Mouse (Mus musculus) gastrocnemius, adult 2 months (tissue): ENCODE measurements around the gene Ass1. TPM values are rescaled to one million over a fixed set of nuclear protein-coding genes. Genes with fewer than 3 reads are reported as not detected.

Source experiments
- DNase-seq: peaks from one replicate; pipeline ENCODE4 v3.0.0; 2022
- H3K27ac ChIP-seq: fragments of 200-600 bp; 2 replicates; pipeline ENCODE4 v1.8.1; 2022; ENCODE audit warnings: mild to moderate bottlenecking
- H3K4me3 ChIP-seq: fragments of 200-600 bp; 2 replicates; pipeline ENCODE4 v1.8.1; 2022; ENCODE audit warnings: mild to moderate bottlenecking, moderate library complexity
- CTCF ChIP-seq: fragments of 200-600 bp; IDR thresholded peaks from 2 replicates; pipeline ENCODE4 v1.8.1; 2022; ENCODE audit warnings: antibody characterized with exemption, mild to moderate bottlenecking, moderate library complexity
- intact Hi-C: fragments of 180-260 bp; cut with DNase I; formaldehyde crosslinking; loops from one replicate; pipeline ENCODE4 v1.15.1; 2025
- total RNA-seq, 2 experiments: library from RNA; stranded (reverse); gene quantifications; 2 replicates each; pipeline ENCODE4 v1.2.3; 2021

The Ass1 gene
- total RNA-seq, 2 experiments from 2014 or later = 2.6 to 3.9 TPM

DNA sequence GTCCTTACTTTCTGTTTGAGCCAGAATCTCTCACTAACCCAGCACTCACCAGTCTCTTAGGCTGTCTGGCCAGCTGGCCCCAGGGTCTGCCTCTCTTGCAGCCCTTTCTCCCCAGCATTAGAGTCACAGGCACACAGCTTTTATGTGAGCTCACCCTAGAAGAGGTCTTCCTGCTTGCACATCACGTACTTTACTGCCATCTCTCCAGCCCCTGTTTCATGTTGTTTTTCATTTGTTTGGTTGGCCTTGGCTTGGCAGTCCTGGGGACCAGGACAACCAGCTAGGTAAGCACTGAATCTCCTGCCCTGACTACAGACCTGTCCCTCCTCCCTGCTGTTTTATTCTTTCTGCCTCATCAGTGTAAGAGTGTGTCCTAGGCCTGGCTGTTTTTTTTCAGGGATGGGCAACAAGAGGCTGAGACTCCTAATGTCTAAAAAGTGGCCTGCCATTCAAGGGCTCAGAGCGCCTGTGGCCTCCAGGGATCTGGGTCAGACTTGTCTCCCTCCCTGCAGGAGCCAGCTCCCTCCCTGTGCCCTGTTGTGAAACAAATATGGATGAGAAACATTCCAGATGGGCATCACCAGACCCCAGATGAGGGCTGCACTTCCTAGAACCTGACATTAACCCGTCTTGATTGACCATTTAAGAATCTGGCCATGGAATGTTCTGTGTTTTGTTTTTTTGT is 21.1 kb upstream of the Ass1 start:
- no peak overlapping the region for H3K27ac ChIP-seq
- DNase-seq = no peak
- intact Hi-C loops = no loop called here
- no peak for TF ChIP-seq CTCF
- H3K4me3 ChIP-seq = no peak overlapping the region

DNA sequence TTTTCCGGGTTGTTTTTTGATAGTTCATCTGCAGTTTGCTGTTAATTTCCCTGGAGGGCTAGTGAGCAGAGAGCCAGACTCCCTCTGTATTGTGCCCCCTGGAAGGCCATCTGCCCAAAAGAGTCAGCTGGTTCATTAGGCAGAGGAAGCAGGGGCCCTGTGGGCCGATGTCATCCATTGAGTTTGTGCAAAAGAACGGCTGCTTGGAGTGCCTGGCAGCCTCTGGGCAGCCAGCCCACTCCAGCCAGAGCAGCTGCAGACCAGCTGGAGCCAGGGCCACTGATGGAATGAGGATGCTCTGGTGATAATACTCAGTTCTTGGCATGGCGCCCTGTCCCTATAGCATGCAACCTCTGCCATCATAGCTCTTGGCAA is 20.6 kb upstream of the Ass1 start:
- no peak overlapping the region for H3K4me3 ChIP-seq
- TF ChIP-seq CTCF = no peak
- intact Hi-C loops = no loop called here
- H3K27ac ChIP-seq = no peak overlapping the region
- no peak for DNase-seq

DNA sequence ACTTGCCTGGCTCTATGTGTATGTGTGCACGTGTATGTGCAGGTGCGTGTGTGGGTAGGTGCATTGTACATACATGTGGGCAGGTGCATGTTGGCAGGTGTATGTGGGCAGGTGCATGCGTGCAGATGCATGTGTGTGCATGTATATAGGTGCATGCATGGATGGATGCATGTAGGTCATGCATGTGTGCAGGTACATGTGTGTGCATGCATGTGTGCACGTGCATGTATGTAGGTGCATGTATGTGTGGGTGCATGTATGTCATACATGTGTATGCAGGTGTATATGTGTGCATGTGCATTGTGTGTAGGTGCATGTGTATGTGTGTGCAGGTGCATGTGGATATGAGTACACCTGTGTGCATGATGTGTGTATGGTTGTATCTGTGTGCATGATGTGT is 20.1 kb upstream of the Ass1 start:
- TF ChIP-seq CTCF = no peak
- intact Hi-C loops = no loop called here
- DNase-seq = no peak
- Histone ChIP-seq H3K27ac (no peak overlapping the region), H3K4me3 (no peak overlapping the region)

DNA sequence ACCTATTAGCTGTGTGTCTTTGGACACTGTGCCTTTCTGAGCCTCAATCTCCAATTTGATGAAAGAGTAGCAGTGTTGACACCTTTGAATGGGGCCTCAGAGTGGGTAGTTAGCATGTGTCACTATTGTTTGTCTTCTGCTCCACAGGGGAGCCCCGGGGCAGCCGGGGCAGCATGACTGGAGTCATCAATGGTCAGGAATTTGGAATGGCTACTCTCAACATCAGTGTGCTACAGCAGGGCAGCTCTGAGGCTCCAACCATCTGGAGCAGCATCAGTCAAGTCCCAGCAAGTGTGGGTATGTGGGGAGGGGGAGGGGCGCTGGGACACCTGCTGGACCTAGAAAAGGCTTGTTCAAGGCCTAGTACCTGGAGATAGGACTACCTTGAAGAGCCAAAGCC is 19.3 kb upstream of the Ass1 start:
- no peak for DNase-seq
- no peak overlapping the region for H3K4me3 ChIP-seq
- intact Hi-C loops = no loop called here
- no peak for TF ChIP-seq CTCF
- H3K27ac ChIP-seq = no peak overlapping the region

- no peak for TF ChIP-seq CTCF
- intact Hi-C loops = no loop called here
- no peak for DNase-seq
- Histone ChIP-seq H3K27ac (no peak overlapping the region), H3K4me3 (no peak overlapping the region)
These were observed 18.5 kb upstream of the Ass1 start for GRCm38 (mm10) chr2:31451530-31451929.

DNA sequence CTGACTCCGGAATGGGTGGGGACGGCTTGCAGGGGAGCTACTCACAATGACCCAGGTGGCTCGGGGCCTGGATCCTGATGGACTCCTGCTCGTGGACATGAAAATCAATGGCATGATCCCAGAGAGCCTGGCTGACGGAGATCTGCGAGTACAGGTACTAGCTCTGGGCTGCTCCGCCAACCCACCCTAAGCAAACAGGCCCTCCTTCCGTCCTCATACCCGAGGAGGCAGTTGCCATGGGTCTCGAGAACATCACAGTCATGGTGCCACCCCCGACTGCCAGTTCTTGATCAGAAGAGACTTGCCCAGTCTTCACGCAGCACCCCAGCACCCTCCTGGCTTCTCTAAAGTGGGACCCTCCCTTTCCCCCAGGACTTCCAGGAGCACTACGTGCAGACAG is 17.0 kb upstream of the Ass1 start:
- no peak for DNase-seq
- Histone ChIP-seq H3K27ac (no peak overlapping the region), H3K4me3 (no peak overlapping the region)
- no peak for TF ChIP-seq CTCF
- intact Hi-C loops = no loop called here

DNA sequence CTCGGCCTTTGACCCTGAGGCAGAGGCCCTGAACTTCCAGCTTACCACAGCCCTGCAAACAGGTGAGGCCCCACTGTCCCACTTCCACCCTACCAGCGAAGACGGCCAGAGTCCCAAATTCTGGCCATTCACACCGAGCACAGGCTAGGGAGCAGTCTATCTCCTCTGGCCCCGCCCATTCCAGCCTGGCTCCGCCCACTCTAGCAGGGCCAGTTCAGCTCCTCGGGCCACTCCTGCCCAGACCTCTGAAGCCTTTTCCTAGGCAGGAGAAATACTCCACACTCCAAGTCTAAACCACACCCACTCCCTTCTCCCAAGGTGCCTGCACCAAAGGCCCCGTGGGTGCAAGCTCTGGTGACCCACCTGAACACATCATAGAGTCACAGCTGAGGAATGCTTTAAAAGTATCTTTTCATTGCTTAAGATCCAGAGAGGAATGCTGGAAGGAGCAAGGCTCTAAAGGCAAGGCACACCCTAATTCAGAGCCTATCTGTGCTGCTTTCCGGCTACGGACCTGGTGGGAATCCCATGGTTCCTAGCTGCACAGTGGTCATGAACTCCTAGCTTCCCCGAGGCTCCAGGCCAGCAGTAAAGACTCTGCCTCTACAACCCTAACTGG is 16.3 kb upstream of the Ass1 start:
- Histone ChIP-seq H3K27ac (no peak overlapping the region), H3K4me3 (no peak overlapping the region)
- peak; percentile 56 for DNase-seq
- intact Hi-C loops = no loop called here
- no peak for TF ChIP-seq CTCF

- no peak for TF ChIP-seq CTCF
- Histone ChIP-seq H3K4me3 (no peak overlapping the region), H3K27ac (no peak overlapping the region)
- intact Hi-C loops = no loop called here
- peak; percentile 59 for DNase-seq
These were observed 15.7 kb upstream of the Ass1 start for GRCm38 (mm10) chr2:31454280-31454679.

- TF ChIP-seq CTCF = no peak
- H3K4me3 ChIP-seq = no peak overlapping the region
- H3K27ac ChIP-seq = no peak overlapping the region
- intact Hi-C loops = no loop called here
- DNase-seq = no peak
These were observed 14.6 kb upstream of the Ass1 start for GRCm38 (mm10) chr2:31455418-31455817.

GRCm38 (mm10) chr2:31458460-31458859 is 11.5 kb upstream of the Ass1 start:
- intact Hi-C loops = no loop called here
- Histone ChIP-seq H3K4me3 (no peak overlapping the region), H3K27ac (no peak overlapping the region)
- no peak for DNase-seq
- TF ChIP-seq CTCF = no peak

DNA sequence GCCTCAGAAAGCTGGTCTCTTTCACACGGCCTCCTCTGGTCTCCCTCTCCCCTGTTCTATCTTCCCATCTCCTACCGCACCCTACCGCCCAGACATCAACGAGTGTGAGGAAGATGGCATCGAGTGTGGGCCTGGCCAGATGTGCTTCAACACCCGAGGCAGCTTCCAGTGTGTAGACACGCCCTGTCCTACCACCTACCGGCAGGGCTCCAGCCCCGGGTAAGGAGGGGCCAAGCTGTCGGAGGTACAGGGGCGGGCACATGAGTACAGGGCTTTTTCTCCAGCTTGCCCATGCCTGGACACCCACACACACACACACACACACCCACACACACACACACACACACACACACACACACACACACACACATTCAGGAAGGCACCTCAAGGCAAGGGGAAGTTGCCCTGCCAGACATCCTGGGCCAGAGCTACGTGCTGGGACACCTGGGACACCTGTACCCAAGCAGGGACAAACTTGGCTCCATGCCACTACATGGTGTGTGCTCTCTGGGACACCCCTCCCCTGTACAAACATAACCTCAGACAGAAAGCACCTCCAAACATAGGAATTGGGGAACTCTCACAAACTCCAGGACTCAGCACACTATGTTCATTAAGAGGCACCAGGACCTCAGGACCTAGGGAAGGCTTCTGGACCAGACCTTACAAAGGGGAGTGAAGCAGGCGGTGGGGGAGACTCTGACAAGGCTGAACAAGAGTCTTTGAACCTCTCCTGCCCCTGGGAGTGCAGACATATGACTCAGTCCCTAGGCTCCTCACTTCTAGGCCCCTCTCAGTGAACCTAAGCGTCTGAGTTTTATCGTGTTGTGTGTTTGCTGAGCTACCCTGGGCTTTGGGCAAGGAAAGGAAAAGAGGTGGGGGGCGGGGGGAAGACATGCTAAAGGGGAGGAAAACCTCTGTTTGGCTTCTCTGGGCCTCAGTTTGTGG is 10.7 kb upstream of the Ass1 start:
- TF ChIP-seq CTCF = no peak

GRCm38 (mm10) chr2:31460025-31460571 is 9.9 kb upstream of the Ass1 start:
- H3K27ac ChIP-seq = no peak overlapping the region
- intact Hi-C loops = no loop called here
- TF ChIP-seq CTCF = peak; percentile 48
- DNase-seq = no peak
- H3K4me3 ChIP-seq = peak overlapping the region; percentile 57

More for the DNA sequence above, 10.7 kb upstream of the Ass1 start:
- no peak for DNase-seq
- H3K27ac ChIP-seq = no peak overlapping the region
- intact Hi-C loops = no loop called here
- H3K4me3 ChIP-seq = no peak overlapping the region

- Histone ChIP-seq H3K27ac (no peak overlapping the region), H3K4me3 (no peak overlapping the region)
- no peak for TF ChIP-seq CTCF
- DNase-seq = no peak
- intact Hi-C loops = no loop called here
These were observed 9.1 kb upstream of the Ass1 start for GRCm38 (mm10) chr2:31460920-31461319.
